Mouse (Mus musculus) heart, postnatal 36 days (tissue): Measurements from ENCODE around the gene Senp1. TPM values are rescaled to one million over a fixed set of nuclear protein-coding genes. Genes with fewer than 3 reads are reported as not detected.

ENCODE experiments used
- DNase-seq, 2 experiments: peaks; one replicate each; pipeline ENCODE4 v3.0.0; 2021 to 2022
- intact Hi-C: fragments of 180-260 bp; cut with DNase I; formaldehyde crosslinking; loops from one replicate; pipeline ENCODE4 v1.15.1; 2025
- total RNA-seq, 2 experiments: library from RNA; stranded (reverse); gene quantifications; 2 replicates each; pipeline ENCODE4 v1.2.3; 2021

Gene Senp1
- total RNA-seq, 2 experiments from 2014 or later, result 9.9 to 11.3 TPM

DNA sequence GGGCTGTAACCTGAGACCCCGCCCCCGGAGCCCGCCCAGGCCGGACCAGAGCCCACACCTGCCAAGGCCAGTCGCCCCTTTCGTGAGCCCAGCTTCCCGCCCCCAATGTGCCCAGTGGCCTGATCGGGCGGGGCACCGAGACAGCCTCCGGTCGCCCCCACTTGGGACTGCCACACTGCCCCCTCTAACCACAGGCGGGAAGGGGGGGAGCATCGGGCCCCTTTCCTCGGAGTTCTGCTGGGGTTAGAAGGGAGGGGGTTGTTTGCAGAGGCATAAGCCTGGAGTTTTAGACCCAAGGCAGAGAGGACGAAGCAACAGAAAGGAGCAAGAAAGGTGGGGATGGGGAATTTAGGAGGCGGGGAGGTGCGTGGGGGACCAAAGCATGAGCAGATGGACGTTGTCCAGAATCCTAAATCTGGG lies 88.8 kb downstream of the Senp1 start:
- no peak for DNase-seq
- intact Hi-C loops, result no loop called here

DNA sequence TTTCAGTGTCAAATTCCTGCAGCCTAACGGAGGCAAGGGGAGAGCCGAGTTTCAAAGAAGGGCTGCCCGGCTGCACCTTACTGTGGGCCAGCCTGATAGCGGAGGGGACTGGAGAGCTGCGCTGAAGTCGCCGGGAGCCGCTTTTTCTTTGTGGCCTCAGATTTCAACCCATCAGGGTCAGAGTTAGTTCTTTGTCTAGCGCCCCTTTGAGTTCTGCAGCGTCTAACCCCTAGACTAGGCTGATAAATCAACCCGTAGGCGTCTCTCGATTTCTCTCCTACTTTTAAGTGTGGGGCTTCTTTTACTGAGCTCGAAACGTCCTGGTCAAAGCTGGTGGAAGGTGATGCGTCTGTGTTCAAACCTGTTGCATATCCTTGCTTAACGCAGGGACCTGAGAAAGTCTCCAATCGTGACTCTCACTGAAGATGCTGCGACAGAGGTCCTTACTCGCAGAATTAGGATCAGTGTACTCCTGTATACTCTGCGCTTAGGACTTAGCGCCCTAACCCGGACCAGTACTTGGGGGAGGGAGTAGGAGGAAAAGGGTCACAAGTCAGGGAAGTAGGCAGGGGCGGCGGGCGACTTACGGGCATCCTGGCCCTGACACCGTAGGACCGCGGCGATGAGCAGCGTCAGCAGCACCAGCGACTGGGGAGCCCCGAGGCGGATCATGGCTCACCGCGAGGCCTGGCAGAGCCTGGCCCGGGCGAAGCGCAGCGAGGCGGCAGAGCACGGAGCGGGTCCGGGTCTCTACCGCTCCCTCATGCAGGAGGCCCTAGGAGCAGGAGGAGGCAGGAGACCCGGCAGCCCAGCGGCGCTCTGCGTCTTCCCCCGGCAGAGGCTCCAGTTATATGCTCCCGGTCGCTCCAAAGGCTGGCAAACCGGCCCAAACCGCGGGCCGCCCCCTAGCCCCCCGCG lies 89.5 kb downstream of the Senp1 start, which contains the start of gene Col2a1:
Col2a1 (minus strand) TSS at position 874 of the 918 bp plus-strand sequence.
- DNase-seq, result no peak
- intact Hi-C loops, result no loop called here

- intact Hi-C loops, result no loop called here
- DNase-seq, result no peak
These were observed 90.3 kb downstream of the Senp1 start for GRCm38 (mm10) chr15:98002991-98003821.

- no peak for DNase-seq
- intact Hi-C loops, result no loop called here
These were observed 91.2 kb downstream of the Senp1 start for GRCm38 (mm10) chr15:98002113-98002990.

GRCm38 (mm10) chr15:98001321-98002112 lies 92.0 kb downstream of the Senp1 start:
- no peak for DNase-seq
- intact Hi-C loops, result no loop called here

DNA sequence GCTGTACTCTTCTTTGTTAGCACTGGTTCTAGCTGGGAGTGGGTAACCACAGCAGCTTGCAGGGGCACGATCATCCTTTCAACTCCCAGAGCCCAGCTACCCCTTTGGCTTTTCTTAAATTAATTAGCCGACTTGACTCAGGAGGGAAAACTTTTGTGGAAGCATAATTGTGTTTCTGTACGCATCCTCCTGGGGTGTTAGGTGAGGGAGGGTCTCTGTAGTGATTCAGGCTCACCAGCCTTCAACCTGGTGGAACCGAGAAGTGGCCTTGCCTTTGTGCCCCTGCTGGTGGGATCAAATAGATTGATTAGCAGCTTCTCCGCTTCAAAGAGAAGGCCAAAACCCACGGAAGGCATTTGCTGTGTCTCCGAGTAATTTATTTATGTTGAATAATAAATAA lies 93.6 kb downstream of the Senp1 start:
- intact Hi-C loops, result no loop called here
- DNase-seq, result no peak

- intact Hi-C loops, result no loop called here
- no peak for DNase-seq
These were observed 94.0 kb downstream of the Senp1 start for GRCm38 (mm10) chr15:97999546-97999945.

DNA sequence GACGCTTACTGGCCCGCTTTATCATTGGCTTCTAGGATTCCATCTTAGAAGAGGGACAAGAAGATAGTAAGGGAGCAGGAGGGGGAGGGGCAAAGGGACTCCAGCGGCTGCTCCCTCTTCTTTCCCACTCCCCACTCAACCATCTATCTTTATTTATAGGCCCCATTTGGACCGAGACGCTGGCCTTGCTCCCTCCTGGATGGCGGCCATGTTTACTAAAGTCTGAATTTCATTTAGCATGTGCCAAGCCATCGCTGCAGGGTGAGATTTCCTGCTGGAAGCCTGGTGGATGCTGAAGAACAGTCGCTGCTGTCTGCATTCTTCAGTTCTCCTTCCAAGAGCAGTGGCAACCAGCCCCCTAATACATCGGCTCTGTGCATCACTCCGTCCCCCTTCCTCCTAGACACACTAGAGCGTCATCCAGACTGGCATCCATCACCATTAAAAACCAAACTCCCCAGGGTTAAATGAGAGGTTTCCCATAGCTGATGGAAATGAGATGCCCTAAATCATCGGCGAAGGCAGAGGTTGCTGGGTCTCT lies 96.8 kb downstream of the Senp1 start:
- no peak for DNase-seq
- intact Hi-C loops, result no loop called here

- DNase-seq, result peak; percentile 64 to 70
- intact Hi-C loops, result no loop called here
These were observed 100.7 kb downstream of the Senp1 start for GRCm38 (mm10) chr15:97992712-97993286.

GRCm38 (mm10) chr15:97992027-97992711 lies 101.4 kb downstream of the Senp1 start:
- intact Hi-C loops, result no loop called here
- no peak for DNase-seq

DNA sequence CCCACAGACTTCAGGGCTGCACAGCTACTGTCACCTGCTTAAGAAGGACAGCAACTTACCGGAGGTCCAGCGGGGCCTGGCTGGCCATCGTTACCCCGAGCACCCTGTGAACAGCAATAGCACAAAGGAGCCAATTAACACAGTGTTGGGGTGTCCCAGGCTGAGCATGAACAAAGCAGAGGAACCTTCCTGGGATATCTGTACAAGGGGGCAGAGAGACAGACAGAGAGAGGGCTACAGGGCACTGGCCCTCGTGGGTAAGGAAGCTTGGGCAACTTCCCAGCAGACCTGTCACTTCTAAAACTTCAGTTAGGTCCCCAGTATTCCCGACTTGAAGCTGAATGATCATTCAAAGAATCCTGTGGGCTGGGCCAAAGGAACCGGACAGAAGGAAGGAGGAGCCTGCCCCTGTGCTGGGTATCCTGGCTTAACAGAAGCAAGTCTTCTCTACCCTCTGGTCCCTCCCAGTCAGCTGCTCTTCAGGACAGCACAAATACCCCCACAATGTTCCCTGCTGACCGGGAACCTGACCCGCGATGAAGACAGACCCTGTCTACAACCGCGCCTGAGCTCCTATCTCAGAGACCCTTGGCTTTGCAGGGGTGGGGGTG lies 102.2 kb downstream of the Senp1 start:
- no peak for DNase-seq
- intact Hi-C loops, result no loop called here

- DNase-seq, result no peak
- intact Hi-C loops, result no loop called here
These were observed 102.8 kb downstream of the Senp1 start for GRCm38 (mm10) chr15:97990721-97991120.

DNA sequence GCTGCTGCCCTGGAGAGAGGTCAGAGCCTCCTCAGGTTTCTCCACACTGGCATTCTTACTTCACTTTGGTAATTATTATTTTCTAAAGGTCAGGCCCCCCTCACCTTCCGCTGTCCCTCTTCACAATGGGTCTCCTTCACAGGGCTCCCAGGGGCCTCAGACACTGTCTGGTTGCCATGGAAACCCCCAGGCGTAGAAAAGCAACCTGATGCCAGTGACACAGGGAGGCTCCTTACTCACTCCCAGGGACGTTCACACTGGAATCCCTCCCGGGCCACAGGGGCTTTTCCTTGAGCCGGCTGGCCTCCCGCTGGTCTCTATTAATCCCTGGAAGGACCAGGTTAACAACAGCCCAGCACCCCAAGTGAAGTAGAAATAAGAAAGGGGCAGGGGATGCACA lies 103.4 kb downstream of the Senp1 start:
- DNase-seq, result no peak
- intact Hi-C loops, result no loop called here

- no peak for DNase-seq
- intact Hi-C loops, result no loop called here
These were observed 104.0 kb downstream of the Senp1 start for GRCm38 (mm10) chr15:97989544-97989943.
